Mouse (Mus musculus) common myeloid progenitor, adult 5-6 weeks (primary cell): ENCODE results near the gene Pex10. TPM values are rescaled to one million over a fixed set of nuclear protein-coding genes. Genes with fewer than 3 reads are reported as not detected.
A peak's percentile ranks its signal among the peaks of the same experiment; 100 is the strongest.

ENCODE experiments used
- ATAC-seq: replicated peaks from 2 replicates; pipeline ENCODE4 v1.8.0; 2016; ENCODE audit warnings: low read depth, mild to moderate bottlenecking, moderate TSS enrichment, inconsistent platforms; ENCODE audit not compliant: poor library complexity, severe bottlenecking
- total RNA-seq: library from RNA; stranded (forward); fragments of 200-1000, 187-1606 nt; gene quantifications from 2 replicates; pipeline ENCODE4 v1.2.3, GENCODE M21; 2017

Pex10 gene
- total RNA-seq, 1 experiment from 2014 or later, result 12.3 TPM

DNA sequence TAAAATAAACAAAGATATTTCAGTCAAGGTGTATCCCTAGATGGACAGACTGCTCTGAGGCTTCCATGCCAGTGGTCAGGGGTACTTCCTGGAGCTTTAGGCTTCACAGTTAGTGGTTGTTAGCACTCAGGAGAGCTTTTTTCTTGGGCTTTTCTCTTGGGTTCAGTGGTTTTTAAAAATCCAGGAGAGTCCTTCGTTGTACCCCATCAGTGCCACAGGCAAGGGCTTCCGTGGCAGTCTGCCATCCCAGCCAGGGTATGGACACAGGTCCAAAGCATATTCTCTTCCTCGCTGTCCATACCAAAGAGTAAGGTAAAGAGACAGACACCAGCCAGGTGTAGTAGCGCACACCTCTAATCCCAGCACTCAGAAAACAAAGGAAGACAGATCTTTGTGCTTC lies 23.3 kb downstream of the Pex10 start:
- no peak for ATAC-seq

DNA sequence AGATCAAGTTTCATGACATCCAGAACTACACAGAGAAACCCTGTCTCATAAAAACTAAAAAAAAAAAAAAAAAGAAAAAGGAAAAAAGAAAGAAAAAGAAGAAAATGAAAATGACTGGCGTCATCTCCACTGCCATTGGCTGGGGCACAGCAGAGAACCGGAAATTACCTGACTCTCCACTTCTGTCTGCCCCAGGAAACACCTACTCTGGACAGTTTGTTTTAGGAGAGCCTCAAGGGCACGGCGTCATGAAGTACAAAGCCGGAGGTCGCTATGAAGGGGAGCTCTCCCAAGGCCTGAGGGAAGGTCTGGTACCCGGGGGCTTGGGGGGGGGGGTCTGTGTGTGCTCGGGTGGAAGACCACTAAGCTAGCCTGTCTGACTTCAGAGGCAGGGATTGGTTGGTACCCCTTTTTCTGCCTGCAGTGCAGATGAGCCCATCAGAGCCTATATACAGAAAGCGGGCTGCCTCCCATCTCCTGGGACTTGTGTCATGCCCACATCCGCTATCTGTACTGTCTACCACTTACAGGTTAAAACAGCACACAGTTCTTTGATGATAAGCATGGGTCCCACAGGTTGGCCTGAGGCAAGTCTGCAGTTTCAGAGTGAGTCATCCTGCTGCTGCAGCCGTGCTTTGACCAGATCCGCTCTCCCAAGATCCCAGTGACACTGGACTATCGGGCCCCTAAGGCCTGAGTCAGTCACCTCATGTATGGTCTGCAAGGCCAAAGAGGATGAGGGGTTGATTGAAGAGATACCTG lies 24.1 kb downstream of the Pex10 start:
- ATAC-seq, result no peak

DNA sequence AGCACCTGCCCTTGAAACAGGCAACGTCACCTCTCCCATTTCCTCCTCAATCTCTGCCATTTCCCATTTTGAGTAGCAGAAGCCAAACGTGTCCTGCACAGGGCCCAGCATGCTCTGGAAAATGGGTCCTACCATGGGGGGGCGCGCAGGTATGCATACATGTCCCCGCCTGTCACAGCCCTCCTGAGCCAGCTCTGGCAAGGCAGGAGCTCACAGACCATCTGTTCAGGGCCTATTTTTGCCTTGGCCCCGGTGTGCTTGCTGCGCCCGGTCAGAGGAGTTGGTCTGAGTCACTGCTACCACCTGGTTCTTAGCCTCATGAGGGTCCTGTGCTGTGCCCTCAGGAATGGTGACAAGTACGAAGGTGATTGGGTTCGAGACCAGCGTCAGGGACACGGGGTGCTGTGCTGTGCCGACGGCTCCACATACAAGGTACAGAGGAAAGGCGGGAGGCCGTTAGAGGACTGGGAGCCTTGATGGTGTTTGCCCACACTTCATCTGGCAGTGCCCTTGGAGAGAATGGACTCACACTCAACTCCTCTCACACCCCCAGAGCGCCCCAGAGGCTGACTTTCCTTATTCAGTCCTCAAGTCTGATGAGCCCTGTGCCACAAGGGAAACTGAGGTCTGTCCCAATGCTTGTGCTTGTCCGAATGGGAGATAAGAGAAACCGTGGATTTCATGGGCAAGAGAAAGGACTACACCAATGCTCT lies 26.1 kb downstream of the Pex10 start:
- no peak for ATAC-seq

DNA sequence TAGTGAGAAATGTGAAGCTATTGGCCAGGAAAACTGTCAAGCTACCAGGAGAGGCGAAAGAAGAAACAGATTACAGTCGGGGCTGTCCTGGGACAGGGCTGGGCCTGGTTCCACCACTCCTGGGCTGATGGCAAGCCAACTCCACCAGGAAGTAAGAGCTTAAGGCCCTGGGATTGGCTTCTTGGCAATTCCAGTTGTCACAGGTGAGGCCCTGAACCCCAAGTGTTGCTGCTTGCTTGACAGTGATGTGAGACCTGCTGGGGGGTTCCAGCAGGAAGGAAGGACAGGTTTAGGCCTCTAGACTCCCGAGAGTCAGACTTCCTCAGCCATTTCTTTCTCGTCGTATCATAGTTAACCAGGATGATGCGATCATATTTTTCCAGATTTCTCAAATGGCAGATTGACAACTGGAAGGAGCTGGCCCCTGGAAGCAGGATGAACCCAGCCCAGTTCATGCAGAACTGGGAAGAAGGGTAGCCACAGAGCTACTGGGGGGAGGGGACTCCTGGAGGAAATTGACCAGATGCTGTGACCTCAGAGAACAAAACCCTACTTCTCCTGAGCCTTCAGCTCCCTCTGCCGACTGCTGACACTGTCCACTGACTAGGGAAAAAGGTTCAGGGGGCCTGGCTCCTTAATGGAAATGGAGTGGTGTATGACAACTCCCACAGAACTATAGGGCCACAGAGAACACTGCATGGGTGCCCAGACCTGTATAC lies 26.8 kb downstream of the Pex10 start:
- ATAC-seq, result no peak

DNA sequence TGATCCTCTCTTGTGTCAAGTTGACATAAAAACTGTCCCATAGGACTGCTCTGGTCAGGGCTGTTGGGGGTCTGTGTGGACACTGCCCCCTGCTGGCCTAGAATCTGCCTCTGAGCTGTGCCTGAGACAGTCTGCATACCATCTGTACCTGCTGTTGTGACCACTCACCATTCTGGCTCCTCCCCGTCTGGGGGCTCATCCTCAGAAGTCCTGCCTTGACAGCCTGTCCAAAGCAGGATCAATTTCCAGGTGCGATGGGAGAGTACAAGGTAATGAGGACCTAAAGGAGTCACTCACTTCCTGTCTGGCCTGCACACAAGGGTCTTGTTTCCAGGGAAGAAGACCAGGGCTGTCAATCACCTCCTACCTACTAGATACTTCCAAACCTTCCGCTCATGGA lies 27.7 kb downstream of the Pex10 start:
- peak; percentile 68 for ATAC-seq

DNA sequence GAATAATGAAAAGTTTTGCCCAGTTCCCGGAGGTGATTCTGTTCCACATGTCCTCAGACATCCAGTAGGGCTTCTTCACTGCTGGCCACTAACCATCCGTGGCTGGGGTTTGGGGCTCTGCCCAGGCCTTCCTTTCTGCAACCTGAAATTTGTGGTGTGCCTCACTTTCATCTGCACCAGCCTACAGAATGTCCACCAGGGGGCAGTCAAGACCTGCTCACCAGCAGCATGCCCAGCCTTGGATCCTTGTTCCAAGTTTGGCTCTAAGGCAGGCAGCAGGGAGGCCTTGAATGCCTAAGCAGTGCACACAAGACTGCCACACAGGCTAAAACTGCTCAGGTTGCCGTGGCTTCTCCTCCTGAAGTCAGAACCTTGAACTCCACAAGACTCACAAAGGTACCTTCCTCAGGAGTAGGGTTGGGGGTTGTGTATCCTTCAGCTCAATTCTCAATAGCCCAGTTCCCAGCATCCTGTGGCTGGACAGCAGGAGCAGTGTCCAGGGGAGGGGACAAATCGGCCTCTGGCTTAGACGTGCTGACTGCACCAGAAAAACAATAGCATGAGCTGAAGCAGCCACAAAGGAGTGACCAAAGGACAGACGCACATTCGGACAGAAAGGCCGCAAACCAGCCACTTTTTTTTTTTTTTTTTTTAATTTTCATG lies 28.6 kb downstream of the Pex10 start:
- peak; percentile 95 for ATAC-seq

DNA sequence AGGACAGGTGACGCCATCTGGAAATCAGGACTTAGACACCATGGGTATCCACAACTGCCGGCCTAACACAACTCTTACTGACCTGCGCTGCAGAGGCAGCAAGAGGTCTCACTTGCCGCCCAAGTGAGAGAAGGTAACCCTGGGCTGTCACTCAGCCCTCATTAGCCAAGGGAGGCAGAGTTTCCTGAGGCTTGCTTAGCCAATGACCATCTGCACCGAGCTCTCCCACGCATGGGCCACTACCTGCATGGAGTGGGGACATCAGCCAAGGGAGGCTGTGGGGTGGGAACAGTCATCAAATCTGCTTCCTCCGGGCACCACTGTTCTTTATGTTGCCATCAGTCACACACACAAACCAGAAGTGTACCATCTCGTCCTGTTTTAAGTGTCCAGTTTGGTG lies 29.2 kb downstream of the Pex10 start:
- ATAC-seq, result no peak

DNA sequence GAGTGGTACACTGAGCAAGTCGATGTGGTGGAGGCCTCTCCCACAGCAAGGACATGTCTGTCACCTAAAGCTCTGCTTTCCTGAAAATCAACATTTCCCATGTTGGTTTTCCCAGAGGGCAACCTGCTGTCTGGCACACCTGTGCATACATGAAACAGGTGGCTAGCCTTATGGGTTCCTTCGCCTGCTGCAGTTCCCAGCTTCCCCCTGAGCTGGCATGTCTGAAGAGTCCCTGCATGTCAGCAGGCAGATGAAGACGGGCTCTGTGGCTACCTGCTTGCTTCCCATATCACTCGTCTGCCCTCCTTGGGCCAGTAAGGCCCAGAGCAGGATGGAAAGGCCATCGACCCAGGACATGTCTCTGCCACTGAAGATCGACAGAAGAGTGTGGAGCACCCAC lies 30.6 kb downstream of the Pex10 start:
- ATAC-seq, result no peak

DNA sequence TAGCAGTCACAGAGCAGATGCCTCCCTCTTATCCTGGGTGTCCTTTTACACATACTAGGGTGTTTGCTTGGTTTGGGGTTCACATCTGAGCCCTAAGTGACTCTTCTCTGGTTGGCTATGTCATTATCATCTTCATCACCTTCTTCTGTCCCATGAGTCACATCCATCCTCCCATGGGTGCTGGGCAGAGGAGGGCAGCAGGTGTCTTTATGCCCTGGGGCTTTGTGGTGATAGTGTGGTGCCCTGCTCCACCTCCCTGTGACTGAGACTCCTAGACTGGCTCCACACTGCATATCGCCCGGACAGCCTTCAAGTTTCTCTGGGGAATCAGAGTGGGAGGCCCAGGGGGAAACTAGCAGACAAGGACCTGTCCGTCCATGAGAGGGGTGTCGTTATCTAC lies 31.8 kb downstream of the Pex10 start:
- no peak for ATAC-seq

DNA sequence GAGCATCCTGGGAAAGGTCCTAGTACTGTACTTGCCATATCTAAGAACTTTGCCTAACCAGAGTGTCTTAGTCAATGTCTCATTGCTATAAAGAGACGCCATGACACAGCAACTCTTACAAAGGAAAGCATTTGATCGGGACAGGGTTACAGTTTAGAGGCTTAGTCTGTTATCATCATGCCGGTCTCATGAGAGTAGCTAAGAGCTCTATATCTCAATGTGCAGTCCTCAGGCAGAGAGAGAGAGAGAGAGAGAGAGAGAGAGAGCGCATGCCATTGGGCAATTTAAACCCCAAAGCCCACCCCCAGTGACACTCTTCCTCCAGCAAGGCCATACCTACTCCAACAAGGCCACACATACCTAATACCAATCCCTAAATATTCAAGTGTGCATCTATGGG lies 41.1 kb downstream of the Pex10 start:
- peak; percentile 73; the same call in 1 of the 2 replicates for ATAC-seq

DNA sequence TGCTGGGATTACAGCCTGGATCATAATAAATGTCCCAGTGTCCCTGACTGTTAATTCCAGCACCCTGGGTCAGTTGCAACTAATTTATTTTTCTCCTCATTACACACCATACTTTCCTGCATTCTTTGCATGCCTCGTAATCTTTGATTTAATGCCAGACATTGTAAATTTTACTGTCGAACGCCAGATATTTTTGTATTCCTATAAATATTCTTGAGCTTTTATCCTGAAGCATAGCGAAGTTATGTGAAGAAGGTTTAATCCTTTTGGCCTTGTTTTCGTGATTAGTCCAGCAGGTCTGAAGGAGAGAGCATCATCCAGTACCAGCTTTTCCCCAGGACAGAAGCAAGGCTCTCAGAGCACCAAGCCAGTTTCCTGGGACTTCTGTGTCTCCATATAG lies 42.7 kb downstream of the Pex10 start:
- ATAC-seq, result no peak

DNA sequence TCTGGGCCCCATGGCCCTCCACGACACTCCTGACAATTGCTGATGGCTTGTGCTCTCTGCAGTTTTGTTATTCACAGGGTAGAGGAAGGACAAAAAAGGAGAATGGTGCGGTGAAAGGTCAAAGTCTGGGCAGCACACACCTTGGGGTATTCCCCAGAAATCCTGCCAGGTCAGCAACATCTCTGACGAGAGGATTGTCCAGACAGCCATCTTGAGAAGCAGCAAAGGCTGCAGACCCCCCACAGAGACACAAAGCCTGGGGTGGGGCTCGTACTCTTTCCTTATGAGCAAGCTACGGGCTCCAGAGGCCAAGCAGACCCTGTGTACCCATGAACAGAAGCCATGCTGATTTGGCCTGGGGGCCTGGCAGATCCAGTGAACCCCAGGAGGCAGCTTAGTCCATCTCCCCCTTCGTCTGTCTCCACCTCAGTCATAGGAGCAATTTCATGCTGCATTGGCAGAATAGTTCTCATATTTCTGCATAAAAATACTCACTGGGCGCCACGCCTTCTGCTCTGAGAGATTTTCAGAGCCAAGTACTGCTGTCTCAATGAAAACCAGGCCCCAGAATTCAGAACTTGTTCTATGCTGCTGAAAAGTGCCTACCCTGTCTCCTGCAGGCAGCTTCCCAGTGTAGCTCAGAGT lies 47.1 kb downstream of the Pex10 start:
- no peak for ATAC-seq

DNA sequence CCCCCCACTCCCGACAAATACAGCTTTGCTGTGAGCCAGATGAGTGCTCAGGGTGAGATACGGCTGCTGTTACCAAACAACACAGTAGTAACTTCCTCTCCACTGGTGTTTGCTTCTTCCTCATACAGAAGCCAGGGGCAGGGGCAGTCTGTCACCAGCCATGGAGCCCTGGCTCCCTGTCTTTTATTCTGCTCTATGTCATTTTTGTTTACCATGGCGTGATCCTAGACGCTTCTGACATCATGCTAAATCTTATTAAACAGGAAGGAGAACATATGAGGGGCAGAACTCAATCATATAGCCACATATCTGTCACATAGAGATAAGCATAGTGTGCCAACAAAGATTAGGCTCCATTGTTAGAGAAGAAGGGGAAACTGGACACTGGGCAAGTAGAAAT lies 49.8 kb downstream of the Pex10 start:
- ATAC-seq, result peak; percentile 78

DNA sequence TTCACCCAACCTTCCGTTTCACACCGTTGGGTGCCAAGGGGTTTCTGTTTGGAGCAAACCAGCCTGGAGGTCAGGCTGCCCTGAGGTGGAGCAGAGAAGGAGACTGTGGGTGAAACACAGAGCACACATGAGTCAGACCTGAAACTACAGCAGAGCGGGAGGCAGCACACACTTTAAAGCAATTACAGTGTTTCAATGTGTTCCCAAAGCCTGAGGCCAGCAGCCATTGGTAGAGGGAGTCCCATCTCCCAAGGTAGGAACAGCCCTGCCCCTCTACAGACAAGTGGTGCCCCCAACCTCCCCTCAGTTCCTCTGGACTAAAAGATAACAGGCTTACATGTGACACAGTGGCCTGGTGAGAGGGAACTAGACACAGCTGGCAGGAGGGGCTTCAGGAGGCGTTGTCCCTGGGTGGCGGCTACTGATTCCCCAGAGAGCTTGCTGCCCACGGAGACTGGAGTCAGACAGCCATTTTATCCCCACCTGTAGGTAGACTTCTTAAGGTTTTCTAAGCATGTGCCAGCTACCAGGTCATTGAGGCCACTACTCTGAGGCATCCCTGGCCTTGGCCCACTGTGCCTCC lies 50.7 kb downstream of the Pex10 start:
- ATAC-seq, result peak; percentile 57

DNA sequence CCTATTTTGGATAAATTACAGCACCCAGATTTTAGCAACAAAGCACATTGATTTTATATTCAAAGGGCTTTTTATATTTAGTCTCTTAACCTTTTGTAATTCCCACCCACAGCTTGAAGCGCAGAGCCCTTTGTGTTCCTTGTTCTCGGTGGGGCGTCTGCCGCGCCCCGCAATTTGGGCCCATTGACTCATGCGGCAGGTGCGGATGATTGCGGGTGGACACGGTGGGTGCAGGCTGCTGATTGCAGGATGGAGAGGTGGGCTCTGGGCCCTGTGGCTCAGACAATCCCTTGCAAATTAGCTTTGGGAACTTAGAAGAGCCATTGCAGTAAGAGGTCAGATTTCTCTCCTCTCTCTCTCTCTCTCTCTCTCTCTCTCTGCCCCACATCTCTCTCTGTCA lies 51.5 kb downstream of the Pex10 start:
- no peak for ATAC-seq

DNA sequence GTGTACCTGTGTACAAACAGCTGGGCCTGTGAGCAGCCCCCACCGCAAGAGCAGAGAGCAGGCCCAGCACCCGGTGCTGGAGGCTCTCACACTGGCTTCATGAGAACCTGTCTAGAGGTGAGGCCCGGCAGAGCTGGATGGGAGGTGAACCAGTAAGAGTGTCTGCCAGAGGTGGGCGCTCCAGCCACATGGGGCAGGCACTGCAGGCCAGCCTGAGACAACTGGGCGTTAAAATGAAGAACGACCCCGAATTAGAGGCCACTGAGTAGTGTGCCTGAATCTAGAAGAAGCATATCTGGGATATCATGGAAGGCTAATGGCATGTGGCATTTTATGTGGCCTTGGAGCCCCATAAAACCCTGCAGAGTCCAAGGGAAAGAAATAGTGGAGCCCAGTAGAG lies 53.2 kb downstream of the Pex10 start:
- no peak for ATAC-seq

DNA sequence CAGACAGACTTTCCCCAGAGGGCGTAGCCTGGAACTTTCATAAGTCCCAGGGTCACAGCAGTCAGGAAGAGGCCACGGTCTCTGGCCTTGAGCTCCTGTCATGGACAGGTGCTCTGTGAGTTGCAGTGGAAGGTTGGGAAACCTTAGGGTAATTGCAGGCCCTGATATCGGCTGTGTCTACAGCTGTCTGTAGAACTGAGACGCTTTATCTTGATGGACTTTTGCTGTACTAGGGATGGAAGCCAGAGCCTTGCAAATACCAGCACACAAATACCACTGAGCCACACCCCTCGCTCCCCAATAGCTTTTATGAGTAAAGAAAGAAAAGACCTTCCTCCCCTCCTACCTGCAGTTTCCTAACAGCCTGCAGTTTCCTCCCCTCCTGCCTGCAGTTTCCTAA lies 53.8 kb downstream of the Pex10 start:
- ATAC-seq, result no peak

DNA sequence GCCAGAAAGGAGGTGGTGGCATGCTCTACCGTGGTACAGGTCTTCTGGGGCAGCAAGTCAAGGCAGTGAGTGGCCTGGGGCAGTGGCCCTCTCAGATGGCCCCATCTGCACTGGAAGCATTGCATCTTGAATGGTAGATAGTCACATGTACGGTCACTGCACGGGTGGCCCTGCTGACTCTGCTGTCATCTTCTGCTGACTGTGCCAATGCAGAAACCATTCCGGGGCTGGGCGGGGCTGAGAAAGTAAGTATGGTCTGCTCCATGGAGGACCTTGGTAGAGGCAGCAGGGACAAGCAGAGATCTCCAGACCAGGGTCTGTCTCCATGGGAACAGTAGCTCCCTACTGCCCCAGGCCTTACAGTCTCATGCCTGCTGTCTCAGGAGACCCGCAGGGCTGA lies 54.4 kb downstream of the Pex10 start:
- no peak for ATAC-seq
